Mouse (Mus musculus): Measurements from ENCODE around the gene Pcgf5. TPM values are rescaled to one million over a fixed set of nuclear protein-coding genes. Genes with fewer than 3 reads are reported as not detected.

Pcgf5 gene
- polyA plus RNA-seq, 1 experiment from 2014 or later: 8.8 TPM

- Histone ChIP-seq H3K9me3 (no peaks in the 10 kb centered on the region), H3K36me3 (no peaks in the 10 kb centered on the region), H3K27ac (no peak overlapping the region), H3K4me1 (no peaks in the 10 kb centered on the region), H3K4me3 (no peak overlapping the region), H3K27me3 (replicated peaks) (no peaks in the 10 kb centered on the region), H3K4me2 (replicated peaks) (no peak overlapping the region), H3K9ac (no peak overlapping the region)
- 83% methylated on average over 5 of the region's 5 CpGs for WGBS
- no peak for ATAC-seq (ENCODE audit: low FRiP score, low read depth)
Measured at GRCm38 (mm10) chr19:36497744-36498143, 149.6 kb downstream of the Pcgf5 start.

- H3K4me2 ChIP-seq (replicated peaks): no peak overlapping the region
- no peak overlapping the region for H3K4me3 ChIP-seq
- WGBS: 91% methylated on average over 2 of the region's 2 CpGs
- no peaks in the 10 kb centered on the region for H3K36me3 ChIP-seq
- no peak for ATAC-seq (ENCODE audit: low FRiP score, low read depth)
- H3K4me1 ChIP-seq: no peaks in the 10 kb centered on the region
- no peaks in the 10 kb centered on the region for H3K27me3 ChIP-seq (replicated peaks)
- no peaks in the 10 kb centered on the region for H3K9me3 ChIP-seq
- no peak overlapping the region for H3K27ac ChIP-seq
- no peak overlapping the region for H3K9ac ChIP-seq
Measured at GRCm38 (mm10) chr19:36504716-36505115, 156.6 kb downstream of the Pcgf5 start.

Other genes with a start within 250 kb of the Pcgf5 start
- gene Ankrd1, start 228.2 kb upstream of the Pcgf5 start, polyA plus RNA-seq (2016; fragmentation: Nextera tagmentation; extraction: Ambion mirVana): 0.30 and 0.98 TPM in 2 replicates
- gene Hectd2, start 206.3 kb downstream of the Pcgf5 start, polyA plus RNA-seq (2016; fragmentation: Nextera tagmentation; extraction: Ambion mirVana): 7.1 TPM in 2 replicates